Mouse (Mus musculus) right cerebral cortex, postnatal 36 days (tissue): Measurements from ENCODE around the gene Gm14137.
A peak's percentile ranks its signal among the peaks of the same experiment; 100 is the strongest.

Experiments used
- DNase-seq, 2 experiments: peaks; one replicate each; pipeline ENCODE4 v3.0.0; 2022; ENCODE audit warnings: low spot score in 2 of 2, mixed read lengths in 1 of 2

The Gm14137 gene

GRCm38 (mm10) chr2:119173991-119174651, at the start of gene Gm14137:
TSS of gene Gm14137 (plus strand) at chr2:119174509.
- DNase-seq, result no peak

GRCm38 (mm10) chr2:119136346-119136898, 37.9 kb upstream of the Gm14137 start:
- no peak for DNase-seq

- no peak for DNase-seq
Measured at GRCm38 (mm10) chr2:119145199-119145598, 29.1 kb upstream of the Gm14137 start.

- no peak for DNase-seq
Measured at GRCm38 (mm10) chr2:119146435-119146834, 27.9 kb upstream of the Gm14137 start.

- DNase-seq, result no peak
Measured at GRCm38 (mm10) chr2:119147160-119147678, 27.1 kb upstream of the Gm14137 start.

GRCm38 (mm10) chr2:119147775-119148174, 26.5 kb upstream of the Gm14137 start:
- peak; percentile 32 to 61 for DNase-seq

- DNase-seq, result no peak
Measured at GRCm38 (mm10) chr2:119152255-119152654, 22.1 kb upstream of the Gm14137 start.

GRCm38 (mm10) chr2:119154683-119155082, 19.6 kb upstream of the Gm14137 start:
- DNase-seq, result no peak

- DNase-seq, result no peak
Measured at GRCm38 (mm10) chr2:119155388-119155787, 18.9 kb upstream of the Gm14137 start.

GRCm38 (mm10) chr2:119156081-119156680, 18.1 kb upstream of the Gm14137 start:
- DNase-seq, result no peak

GRCm38 (mm10) chr2:119156681-119157572, 17.4 kb upstream of the Gm14137 start, which contains the start of gene Rmdn3:
TSS of gene Rmdn3 (minus strand) at chr2:119157034.
- peak; percentile 95 for DNase-seq

- no peak for DNase-seq
Measured at GRCm38 (mm10) chr2:119157836-119158235, 16.5 kb upstream of the Gm14137 start.

- no peak for DNase-seq
Measured at GRCm38 (mm10) chr2:119161247-119161646, 13.1 kb upstream of the Gm14137 start.

GRCm38 (mm10) chr2:119163135-119163534, 11.2 kb upstream of the Gm14137 start:
- DNase-seq, result no peak

- no peak for DNase-seq
Measured at GRCm38 (mm10) chr2:119163999-119164398, 10.3 kb upstream of the Gm14137 start.

- DNase-seq, result no peak
Measured at GRCm38 (mm10) chr2:119165401-119165800, 8.9 kb upstream of the Gm14137 start.

- no peak for DNase-seq
Measured at GRCm38 (mm10) chr2:119166901-119167865, 7.1 kb upstream of the Gm14137 start, which contains the start of gene Gchfr. TSS of gene Gchfr (plus strand) at chr2:119167773.

- DNase-seq, result no peak
Measured at GRCm38 (mm10) chr2:119167866-119168256, 6.4 kb upstream of the Gm14137 start.

GRCm38 (mm10) chr2:119170282-119170681, 4.0 kb upstream of the Gm14137 start:
- DNase-seq, result no peak

- DNase-seq, result no peak
Measured at GRCm38 (mm10) chr2:119171574-119171973, 2.7 kb upstream of the Gm14137 start.

- no peak for DNase-seq
Measured at GRCm38 (mm10) chr2:119172446-119172845, 1.9 kb upstream of the Gm14137 start.
